Mouse (Mus musculus) urinary bladder, postnatal 0 days (tissue): Measurements from ENCODE around the gene Wdr13. TPM values are rescaled to one million over a fixed set of nuclear protein-coding genes. Genes with fewer than 3 reads are reported as not detected.

Experiments used
- polyA plus RNA-seq: library from polyadenylated mRNA; unstranded; fragments of >200 nt; fragmentation: Nextera tagmentation; extraction: Ambion mirVana; gene quantifications from 2 replicates; pipeline ENCODE4 v1.2.1, GENCODE M21; 2015

Wdr13 gene
- 20.9 and 21.7 TPM in 2 replicates for polyA plus RNA-seq

GRCm38 (mm10) chrX:8132017-8132976 is at the start of gene Wdr13:
Gene Wdr13, minus strand, starts transcription at chrX:8132892.

GRCm38 (mm10) chrX:8175504-8176385 is 43.1 kb upstream of the Wdr13 start, which contains the start of gene Tbc1d25:
Gene Tbc1d25, minus strand, starts transcription at chrX:8176181.

GRCm38 (mm10) chrX:8145153-8145991 is 12.7 kb upstream of the Wdr13 start, which contains the start of gene Rbm3:
Gene Rbm3, minus strand, starts transcription at chrX:8145880.

GRCm38 (mm10) chrX:8090346-8090953 is 42.2 kb downstream of the Wdr13 start, which contains the start of gene Was:
Gene Was, minus strand, starts transcription at chrX:8090498.

GRCm38 (mm10) chrX:8074430-8075014 is 58.2 kb downstream of the Wdr13 start, which contains the start of gene Suv39h1:
Gene Suv39h1, minus strand, starts transcription at chrX:8074760.

Other genes with a start within 250 kb of the Wdr13 start
- 33.6 and 37.9 TPM in 2 replicates for gene Slc35a2, start 248.9 kb downstream of the Wdr13 start, polyA plus RNA-seq
- gene Pqbp1, start 233.6 kb downstream of the Wdr13 start, polyA plus RNA-seq, result 64.1 and 69.9 TPM in 2 replicates
- gene Timm17b, start 233.5 kb downstream of the Wdr13 start, polyA plus RNA-seq, result 98.1 and 101 TPM in 2 replicates
- gene Gm10491, start 225.1 kb downstream of the Wdr13 start, polyA plus RNA-seq, result not detected in 2 replicates
- gene Gm10490, start 223.3 kb downstream of the Wdr13 start, polyA plus RNA-seq, result not detected in 2 replicates
- gene Pcsk1n, start 213.1 kb downstream of the Wdr13 start, polyA plus RNA-seq, result 0.71 and 0.74 TPM in 2 replicates
- gene Eras, start 204.3 kb downstream of the Wdr13 start, polyA plus RNA-seq, result not detected in 2 replicates
- 9.2 and 9.7 TPM in 2 replicates for gene Hdac6, start 185.0 kb downstream of the Wdr13 start, polyA plus RNA-seq
- gene Gata1, start 154.8 kb downstream of the Wdr13 start, polyA plus RNA-seq, result 0.19 and 0.42 TPM in 2 replicates
- gene Glod5, start 114.4 kb downstream of the Wdr13 start, polyA plus RNA-seq, result not detected in 2 replicates
- 13.4 and 15.2 TPM in 2 replicates for gene Suv39h1, start 58.1 kb downstream of the Wdr13 start, polyA plus RNA-seq
- gene Was, start 42.4 kb downstream of the Wdr13 start, polyA plus RNA-seq, result 0.46 and 0.93 TPM in 2 replicates
- 526 and 612 TPM in 2 replicates for gene Rbm3, start 13.0 kb upstream of the Wdr13 start, polyA plus RNA-seq
- 7.1 and 7.2 TPM in 2 replicates for gene Tbc1d25, start 43.3 kb upstream of the Wdr13 start, polyA plus RNA-seq
- 37.5 and 39.9 TPM in 2 replicates for gene Ebp, start 60.6 kb upstream of the Wdr13 start, polyA plus RNA-seq
- gene Porcn, start 73.6 kb upstream of the Wdr13 start, polyA plus RNA-seq, result 17.8 and 20.1 TPM in 2 replicates
- gene Ftsj1, start 119.5 kb upstream of the Wdr13 start, polyA plus RNA-seq, result 20.0 and 21.2 TPM in 2 replicates
- 3.0 and 3.7 TPM in 2 replicates for gene Slc38a5, start 138.2 kb upstream of the Wdr13 start, polyA plus RNA-seq
- gene Ssxb10, start 194.5 kb upstream of the Wdr13 start, polyA plus RNA-seq, result not detected in 2 replicates
- not detected in 2 replicates for gene Ssxb9, start 234.1 kb upstream of the Wdr13 start, polyA plus RNA-seq